Mouse (Mus musculus) testis, adult 2 months (tissue): ENCODE measurements around the gene Shisa8.
"Not testable (repeated sequence)": the region's sequence is repeated elsewhere in the genome, so short reads cannot be mapped to it uniquely, and the experiment has no call there.

ENCODE experiments used
- CTCF ChIP-seq: fragments of 200-500 bp; IDR thresholded peaks from 2 replicates; pipeline ENCODE4 v1.5.1; 2012; ENCODE audit warnings: low read depth, mild to moderate bottlenecking, inconsistent platforms, low read length, moderate library complexity; ENCODE audit not compliant: control insufficient read depth, insufficient read depth, insufficient replicate concordance
- POLR2A ChIP-seq: fragments of 200-500 bp; IDR thresholded peaks from 2 replicates; pipeline ENCODE4 v1.6.1; 2012; ENCODE audit warnings: low read depth, mild to moderate bottlenecking, inconsistent platforms, low read length, moderate library complexity; ENCODE audit not compliant: control insufficient read depth

GRCm38 (mm10) chr15:82244805-82245161 is 32.2 kb upstream of the Shisa8 start:
- TF ChIP-seq CTCF, POLR2A: not testable (repeated sequence)
